Mouse (Mus musculus) right cerebral cortex, postnatal 10 days (tissue): ENCODE results near the gene Ntng1.

ENCODE experiments used
- DNase-seq, 2 experiments: peaks; one replicate each; pipeline ENCODE4 v3.0.0; 2021; ENCODE audit warnings: low spot score in 2 of 2

Ntng1 gene

DNA sequence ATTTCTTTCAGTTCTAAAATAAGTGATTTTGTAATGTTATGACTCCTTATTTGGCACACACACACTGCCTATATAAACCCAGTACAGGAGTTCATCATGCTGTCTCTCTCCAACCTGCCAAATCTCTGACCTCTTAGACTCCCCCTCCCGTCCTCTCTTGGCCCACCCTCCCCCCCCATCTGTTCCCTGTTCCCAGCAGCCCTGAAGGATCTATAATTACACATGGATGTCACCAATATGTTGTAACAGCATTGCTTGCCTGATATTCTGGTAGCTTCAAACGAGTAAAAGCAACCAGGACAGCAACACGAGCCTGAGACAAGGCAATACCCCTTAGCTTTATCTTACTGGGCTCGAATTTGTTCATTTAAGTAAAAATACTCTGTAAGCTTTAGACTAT is 220.0 kb downstream of the Ntng1 start:
- DNase-seq = no peak

DNA sequence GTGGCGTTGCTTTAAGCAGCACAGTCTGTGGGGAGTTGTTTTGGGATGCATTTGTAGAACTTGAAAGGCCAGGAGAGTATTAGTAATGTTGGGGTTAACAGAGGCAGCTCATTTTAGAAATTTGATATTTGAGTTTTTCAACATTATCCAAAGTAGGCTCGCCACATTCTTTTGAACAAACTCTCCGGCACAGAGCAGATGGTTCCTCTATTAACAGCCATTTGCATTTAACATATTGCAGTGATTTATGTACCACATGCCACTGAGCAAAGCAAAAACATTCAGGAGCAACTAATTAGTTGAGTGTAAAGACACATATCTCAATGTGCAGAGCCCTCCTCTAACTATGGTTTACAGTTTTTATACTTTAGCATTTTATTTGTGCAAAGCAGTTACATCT is 224.8 kb downstream of the Ntng1 start:
- DNase-seq = no peak

- no peak for DNase-seq
These were observed 225.7 kb downstream of the Ntng1 start for GRCm38 (mm10) chr3:109917926-109918694.

DNA sequence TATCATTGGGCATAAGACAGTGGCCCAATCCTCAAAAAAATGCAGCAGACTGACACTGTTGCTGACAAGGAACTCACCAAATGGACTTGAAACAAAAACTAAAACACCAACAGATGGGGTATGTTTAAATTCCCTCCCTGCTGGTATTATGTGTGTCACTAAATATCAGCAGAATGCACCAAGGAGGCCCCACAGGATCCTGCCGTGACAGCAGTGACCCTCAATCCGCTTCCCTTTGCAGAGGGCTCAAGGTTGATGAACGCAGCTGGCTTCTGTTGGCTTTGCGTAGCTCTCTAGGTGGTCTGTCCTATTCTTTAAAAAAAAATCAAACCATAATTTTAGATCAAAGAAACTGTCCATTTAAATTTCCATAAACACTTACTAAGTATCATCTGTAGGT is 226.7 kb downstream of the Ntng1 start:
- no peak for DNase-seq

DNA sequence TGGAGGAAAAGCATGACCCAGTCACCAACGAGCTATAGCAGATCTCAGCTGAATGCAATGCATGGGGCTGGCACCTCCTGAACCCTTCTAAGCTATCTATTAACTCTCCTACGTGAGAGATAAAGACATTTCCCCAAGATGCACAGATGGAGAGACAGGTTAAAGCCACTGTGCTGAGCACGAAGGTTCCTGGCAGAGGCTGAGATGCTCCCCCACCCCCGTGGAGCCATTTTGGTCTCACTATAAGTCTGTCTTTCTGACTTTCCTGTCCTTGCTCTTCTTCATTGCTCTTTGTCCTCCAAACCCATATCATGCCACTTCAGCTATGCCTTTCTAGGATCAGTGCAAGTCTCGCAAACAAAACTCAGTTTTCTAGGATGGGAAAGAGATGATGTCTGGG is 229.6 kb downstream of the Ntng1 start:
- DNase-seq = no peak

GRCm38 (mm10) chr3:109890600-109890999 is 253.2 kb downstream of the Ntng1 start:
- no peak for DNase-seq

DNA sequence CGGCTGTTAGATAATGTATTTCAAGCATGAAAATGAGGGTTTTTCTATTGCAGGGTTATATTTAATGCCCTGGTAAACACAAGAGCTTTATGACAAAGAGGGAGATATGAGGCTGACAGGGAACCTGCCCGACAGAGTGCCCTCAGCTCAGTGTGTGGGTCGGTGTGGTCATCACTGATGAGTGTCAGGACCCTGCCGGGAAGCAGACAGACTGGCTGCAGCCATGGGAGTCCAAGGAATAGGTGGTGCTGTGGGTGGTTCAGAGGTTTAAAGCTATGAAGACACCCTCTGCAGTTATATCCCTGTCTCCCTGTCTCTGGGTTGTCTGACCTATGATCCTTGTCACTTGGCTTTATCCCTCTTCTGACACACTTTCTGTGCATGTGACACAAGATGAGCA is 258.1 kb downstream of the Ntng1 start:
- no peak for DNase-seq

- no peak for DNase-seq
These were observed 264.8 kb downstream of the Ntng1 start for GRCm38 (mm10) chr3:109879061-109879460.

DNA sequence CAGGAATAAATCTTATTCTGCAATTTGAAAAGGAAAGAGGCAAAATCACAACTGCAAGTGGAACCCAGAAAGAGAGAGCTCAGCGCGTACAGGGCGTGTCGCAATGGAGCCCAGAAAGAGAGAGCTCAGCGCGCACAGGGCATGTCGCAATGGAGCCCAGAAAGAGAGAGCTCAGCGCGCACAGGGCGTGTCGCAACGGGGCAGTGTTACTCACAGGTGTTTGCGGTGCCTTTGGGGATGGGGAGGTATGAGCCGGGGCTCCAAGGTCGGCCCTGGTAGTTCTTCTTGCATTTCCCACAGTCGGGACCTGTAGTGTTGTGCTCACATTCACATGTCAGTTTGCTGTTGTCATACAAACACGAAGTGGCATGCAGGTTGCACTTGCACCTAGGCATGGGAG is 271.8 kb downstream of the Ntng1 start:
- no peak for DNase-seq

DNA sequence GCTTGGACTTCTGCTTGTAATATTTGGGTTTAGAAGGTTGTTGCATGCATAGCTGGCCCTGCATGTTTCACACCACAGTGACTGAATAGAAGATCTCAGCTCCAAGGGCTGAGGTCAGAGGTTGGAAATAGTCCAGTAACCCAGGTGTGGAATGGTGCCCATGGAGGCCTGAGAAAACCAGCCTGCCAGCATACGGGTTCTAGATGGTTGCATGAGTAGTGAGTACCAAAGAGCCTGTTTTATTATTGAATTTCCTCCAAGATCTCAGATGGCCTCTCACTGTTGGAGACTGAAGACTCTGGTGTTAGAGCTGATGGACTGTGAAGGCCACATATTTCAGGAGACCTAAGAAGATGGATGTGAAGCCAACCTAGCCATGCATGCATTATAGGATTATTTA is 285.5 kb downstream of the Ntng1 start:
- DNase-seq = no peak

GRCm38 (mm10) chr3:109854449-109855155 is 289.2 kb downstream of the Ntng1 start:
- no peak for DNase-seq

- DNase-seq = no peak
These were observed 297.2 kb downstream of the Ntng1 start for GRCm38 (mm10) chr3:109846660-109847059.

- DNase-seq = no peak
These were observed 318.0 kb downstream of the Ntng1 start for GRCm38 (mm10) chr3:109825806-109826205.

GRCm38 (mm10) chr3:109822803-109823474 is 320.9 kb downstream of the Ntng1 start:
- DNase-seq = no peak

DNA sequence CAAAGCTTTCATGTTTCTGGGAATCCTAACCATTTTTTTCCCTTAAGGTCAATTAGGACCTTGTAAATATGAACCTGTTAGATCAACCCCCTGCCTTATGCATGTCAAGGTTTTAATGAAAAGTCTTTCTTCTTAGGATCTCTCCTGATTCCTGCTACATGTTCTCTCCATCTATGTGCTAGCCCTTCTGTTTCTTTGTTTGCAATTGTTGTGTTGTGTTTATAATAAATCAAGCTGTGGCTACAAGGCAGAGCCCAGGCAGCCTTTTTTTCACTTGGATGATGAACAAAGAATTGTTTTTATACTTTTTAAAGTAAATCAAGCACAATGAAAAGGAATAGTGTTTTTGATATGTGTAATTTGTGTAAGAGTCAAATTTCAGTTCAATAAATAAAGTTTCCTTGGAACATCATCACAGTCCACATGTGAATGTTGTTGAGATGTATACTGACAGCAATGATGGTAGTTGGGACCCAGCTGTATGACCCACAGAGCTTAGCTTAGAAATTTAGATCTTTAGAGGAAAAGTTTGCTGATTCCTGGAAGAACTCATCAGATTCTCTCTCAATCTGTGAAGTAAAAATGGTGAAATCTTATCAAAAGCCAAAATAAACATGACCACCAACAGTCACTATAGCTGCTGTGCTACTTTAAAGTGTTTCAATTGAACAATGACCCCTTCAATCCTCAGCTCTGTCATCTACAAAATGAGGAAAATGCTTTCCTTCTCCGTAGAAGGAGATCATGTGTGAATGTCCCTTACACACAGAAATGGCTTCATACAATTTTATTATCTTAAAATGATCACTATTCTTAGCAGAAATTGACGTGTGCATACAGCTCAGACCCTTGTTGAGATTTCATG is 324.8 kb downstream of the Ntng1 start:
- no peak for DNase-seq

GRCm38 (mm10) chr3:109809065-109809464 is 334.7 kb downstream of the Ntng1 start:
- DNase-seq = no peak

GRCm38 (mm10) chr3:109807211-109807934 is 336.4 kb downstream of the Ntng1 start:
- DNase-seq = no peak

GRCm38 (mm10) chr3:109804145-109804544 is 339.7 kb downstream of the Ntng1 start:
- DNase-seq = no peak

GRCm38 (mm10) chr3:109803616-109804015 is 340.2 kb downstream of the Ntng1 start:
- DNase-seq = no peak

- no peak for DNase-seq
These were observed 346.5 kb downstream of the Ntng1 start for GRCm38 (mm10) chr3:109797354-109797753.

DNA sequence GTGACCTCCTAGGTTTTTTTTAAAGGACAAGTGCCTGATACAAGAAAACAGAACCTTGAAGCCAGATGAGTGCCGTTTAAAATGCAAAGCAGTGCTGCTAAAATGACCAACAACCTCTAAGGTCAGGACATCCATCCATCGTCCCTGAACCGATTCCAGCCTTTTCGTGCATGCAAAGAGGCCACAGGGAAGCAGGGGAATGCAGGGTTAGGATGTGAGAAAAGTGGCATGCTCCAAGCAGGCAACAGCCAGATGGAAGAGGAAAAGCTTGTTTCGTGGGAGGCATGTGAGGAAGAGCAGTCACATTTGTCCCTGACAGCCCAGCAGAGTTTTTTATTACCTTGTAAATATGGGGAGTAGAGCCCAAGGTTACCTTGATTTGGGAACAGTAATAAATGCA is 360.6 kb downstream of the Ntng1 start:
- DNase-seq = peak in 1 of 2 experiments; percentile 24
